Mouse (Mus musculus) stomach, embryonic 15.5 days (tissue): ENCODE measurements around the gene Cand2. TPM values are rescaled to one million over a fixed set of nuclear protein-coding genes. Genes with fewer than 3 reads are reported as not detected.
"Not testable (repeated sequence)": the region's sequence is repeated elsewhere in the genome, so short reads cannot be mapped to it uniquely, and the experiment has no call there.

ENCODE experiments used
- ATAC-seq: fragments of 200-750 bp; cut with Nextera tagmentation; 2 replicates; pipeline ENCODE4 v1.8.0; 2017; ENCODE audit warnings: low read depth, moderate number of reproducible peaks, moderate TSS enrichment; ENCODE audit not compliant: insufficient read depth, low FRiP score
- H3K27ac ChIP-seq: fragments of 300-500 bp; sonication (generic); 2 replicates; pipeline ENCODE4 v1.5.1; 2015; ENCODE audit warnings: mild to moderate bottlenecking, inconsistent platforms
- H3K27me3 ChIP-seq: fragments of 300-500 bp; sonication (generic); replicated peaks from 2 replicates; pipeline ENCODE4 v1.6.1; 2015; ENCODE audit warnings: inconsistent platforms
- H3K36me3 ChIP-seq: fragments of 300-500 bp; sonication (generic); 2 replicates; pipeline ENCODE4 v1.6.1; 2015; ENCODE audit warnings: inconsistent platforms
- H3K4me1 ChIP-seq: fragments of 300-500 bp; sonication (generic); 2 replicates; pipeline ENCODE4 v1.6.1; 2015; ENCODE audit warnings: inconsistent platforms
- H3K4me2 ChIP-seq: fragments of 300-500 bp; sonication (generic); 2 replicates; pipeline ENCODE4 v1.6.1; 2015; ENCODE audit warnings: mild to moderate bottlenecking, inconsistent platforms
- H3K4me3 ChIP-seq: fragments of 300-500 bp; sonication (generic); replicated peaks from 2 replicates; pipeline ENCODE4 v1.5.1; 2015; ENCODE audit warnings: inconsistent platforms
- H3K9ac ChIP-seq: fragments of 300-500 bp; sonication (generic); 2 replicates; pipeline ENCODE4 v1.6.1; 2015; ENCODE audit warnings: inconsistent platforms
- H3K9me3 ChIP-seq: fragments of 300-500 bp; sonication (generic); 2 replicates; pipeline ENCODE4 v1.6.1; 2016; ENCODE audit warnings: inconsistent platforms
- WGBS: fragments of 180-500 bp; shearing (Covaris S2); methylation state at CpG from one replicate; pipeline ENCODE4 v1.1.7; 2015; 5-methylcytosine and 5-hydroxymethylcytosine counted together
- polyA plus RNA-seq: library from polyadenylated mRNA; unstranded; fragments of >200 nt; fragmentation: Nextera tagmentation; extraction: Ambion mirVana; gene quantifications from 2 replicates; pipeline ENCODE4 v1.2.1, GENCODE M21; 2015

The Cand2 gene
- polyA plus RNA-seq, 1 experiment from 2014 or later = 19.9 TPM

DNA sequence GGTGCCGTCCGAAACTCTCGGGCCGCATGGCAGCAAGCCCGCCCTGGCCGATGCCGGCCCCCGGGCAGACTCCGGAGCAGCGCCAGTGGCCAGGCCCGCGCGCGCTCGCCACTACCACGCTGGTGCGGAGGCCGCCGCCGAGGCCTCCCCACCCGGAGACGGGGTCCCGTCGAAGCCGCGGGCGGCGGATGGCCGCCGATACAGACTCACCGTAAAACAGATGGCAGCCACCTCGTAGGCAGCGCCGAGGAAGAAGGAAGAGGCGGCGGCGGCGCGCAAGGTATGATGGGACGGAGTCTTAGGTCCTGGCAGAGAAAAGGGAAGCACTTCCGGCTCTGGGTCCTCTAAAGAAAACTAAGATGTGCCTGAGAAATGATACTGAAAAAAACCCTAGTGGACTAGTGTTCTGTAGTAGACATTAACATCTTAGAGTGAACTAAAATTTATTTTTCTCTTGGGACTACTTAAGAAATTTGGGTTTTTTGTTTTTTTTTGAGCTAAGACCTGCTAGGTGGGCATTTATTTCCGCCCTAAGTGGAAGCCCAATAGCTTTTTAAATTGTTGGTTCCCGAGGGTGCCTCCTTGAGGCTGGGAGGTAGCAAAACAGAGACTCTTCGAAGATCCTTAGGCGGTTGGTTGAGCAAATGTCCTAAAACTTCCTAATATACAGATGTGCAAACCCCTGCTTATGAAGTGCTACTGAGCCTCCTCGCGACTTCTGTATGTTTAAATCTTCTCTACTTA, 34.3 kb downstream of the Cand2 start, which contains the start of gene Rpl32:
TSS of gene Rpl32 (minus strand) at position 260 of the 744 bp plus-strand sequence.
- Histone ChIP-seq H3K27me3 (no peaks in the 10 kb centered on the region), H3K4me1 (peaks cover 18% of the 10 kb centered on the region), H3K36me3 (peaks cover 28% of the 10 kb centered on the region), H3K9ac (peak within 1 kb of the TSS; percentile 92), H3K9me3 (no peaks in the 10 kb centered on the region), H3K4me2 (peak within 1 kb of the TSS; percentile 85), H3K4me3 (peak within 1 kb of the TSS; percentile 98), H3K27ac (peak within 1 kb of the TSS; percentile 96)
- peak; percentile 83; the same call in 1 of the 2 replicates for ATAC-seq
- WGBS = under 1% methylated on average over 47 of the region's 47 CpGs

DNA sequence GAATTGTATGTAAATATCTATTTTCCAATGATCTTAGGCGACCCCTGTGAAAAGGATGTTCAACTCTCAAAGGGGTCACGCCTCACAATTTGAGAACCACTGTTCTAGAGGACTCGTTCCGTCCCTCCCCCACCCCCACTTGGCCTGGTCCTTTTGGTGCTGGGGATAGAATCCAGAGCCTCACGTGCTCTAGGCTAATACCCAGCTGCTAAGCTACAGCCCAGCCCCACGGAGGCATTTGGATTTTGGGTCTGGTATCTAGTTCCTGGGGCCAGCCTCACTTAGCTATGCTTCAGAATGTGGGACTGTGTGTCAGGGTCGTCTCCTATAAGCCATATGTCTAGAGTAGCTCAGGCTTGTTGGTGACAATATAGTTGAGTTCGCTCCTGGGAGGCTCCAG, 37.3 kb downstream of the Cand2 start:
- ATAC-seq = no peak
- Histone ChIP-seq H3K9ac (no peak overlapping the region), H3K9me3 (no peaks in the 10 kb centered on the region), H3K36me3 (peaks cover 8% of the 10 kb centered on the region; the same call in 1 of the 2 replicates), H3K4me3 (no peak overlapping the region), H3K4me2 (no peak overlapping the region), H3K4me1 (peaks cover 8% of the 10 kb centered on the region), H3K27ac (no peak overlapping the region), H3K27me3 (no peaks in the 10 kb centered on the region)
- 66% methylated on average over 8 of the region's 8 CpGs for WGBS

DNA sequence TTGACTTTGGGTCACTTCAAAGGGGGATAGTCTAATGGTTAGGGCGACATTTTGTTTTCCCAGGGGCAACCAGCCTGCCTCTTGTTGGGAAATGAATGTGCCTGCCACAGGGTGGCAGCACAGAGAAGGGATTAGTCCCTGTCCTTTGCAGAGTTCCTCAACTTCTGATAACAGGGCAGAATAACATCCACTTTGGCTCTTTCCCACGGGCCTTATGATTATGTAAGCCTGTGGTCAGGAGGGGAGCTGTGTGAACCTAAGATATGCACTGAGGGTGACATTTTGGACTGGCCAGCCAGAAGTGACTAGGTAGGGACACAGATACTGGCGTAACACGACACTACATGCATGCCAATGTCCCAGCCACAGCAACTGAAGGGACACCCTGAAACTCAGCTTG, 39.8 kb downstream of the Cand2 start:
- no peak overlapping the region for H3K4me3 ChIP-seq
- no peaks in the 10 kb centered on the region for H3K4me1 ChIP-seq
- 29% methylated on average over 4 of the region's 4 CpGs for WGBS
- no peaks in the 10 kb centered on the region for H3K36me3 ChIP-seq
- H3K9me3 ChIP-seq = no peaks in the 10 kb centered on the region
- H3K9ac ChIP-seq = no peak overlapping the region
- no peaks in the 10 kb centered on the region for H3K27me3 ChIP-seq
- no peak overlapping the region for H3K27ac ChIP-seq
- no peak for ATAC-seq
- H3K4me2 ChIP-seq = no peak overlapping the region

DNA sequence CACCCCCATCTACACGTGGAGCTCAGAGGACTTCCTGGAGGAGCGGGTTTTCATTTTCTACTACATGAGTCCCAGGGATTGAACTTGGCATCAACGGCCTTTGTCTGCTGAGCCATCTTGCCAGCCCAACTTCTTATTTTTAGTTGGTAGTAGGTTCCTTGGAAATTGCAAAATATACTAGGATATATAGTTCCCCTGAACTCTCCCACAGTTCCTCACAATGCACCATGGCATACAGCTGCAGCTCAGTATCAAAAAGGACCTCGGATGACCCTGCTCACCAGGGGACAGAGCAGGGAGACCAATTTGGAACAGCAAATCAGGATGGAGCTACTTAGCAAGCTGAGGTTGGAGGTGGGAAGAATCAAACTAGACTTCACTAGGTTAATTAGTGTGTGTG, 40.7 kb downstream of the Cand2 start:
- no peak overlapping the region for H3K9ac ChIP-seq
- no peaks in the 10 kb centered on the region for H3K27me3 ChIP-seq
- H3K4me2 ChIP-seq = no peak overlapping the region
- no peaks in the 10 kb centered on the region for H3K36me3 ChIP-seq
- H3K4me1 ChIP-seq = no peaks in the 10 kb centered on the region
- 78% methylated on average over 4 of the region's 4 CpGs for WGBS
- no peak overlapping the region for H3K4me3 ChIP-seq
- ATAC-seq = no peak
- H3K9me3 ChIP-seq = no peaks in the 10 kb centered on the region
- no peak overlapping the region for H3K27ac ChIP-seq

DNA sequence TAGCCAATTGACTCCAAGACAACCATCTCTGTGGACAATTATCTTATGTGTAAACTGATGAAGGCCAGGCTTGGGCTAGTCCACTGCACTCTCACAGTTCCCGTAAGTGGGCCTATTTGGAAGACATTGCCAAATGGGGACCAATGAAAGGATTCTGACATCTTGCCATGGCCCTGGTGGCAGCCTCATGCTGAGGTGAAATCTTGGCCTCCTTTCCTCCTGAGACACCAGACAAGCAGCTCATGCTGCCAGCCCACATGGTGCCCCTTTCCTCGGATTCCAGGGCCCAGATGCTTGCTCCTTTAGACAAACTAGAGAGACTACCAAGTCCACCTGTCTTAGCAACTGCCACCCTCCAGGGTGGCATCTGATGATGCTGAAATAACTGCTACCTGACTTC, 43.8 kb downstream of the Cand2 start:
- H3K9me3 ChIP-seq = no peaks in the 10 kb centered on the region
- no peaks in the 10 kb centered on the region for H3K4me1 ChIP-seq
- H3K4me3 ChIP-seq = no peak overlapping the region
- ATAC-seq = no peak
- H3K9ac ChIP-seq = no peak overlapping the region
- H3K27ac ChIP-seq = no peak overlapping the region
- H3K36me3 ChIP-seq = no peaks in the 10 kb centered on the region
- no peaks in the 10 kb centered on the region for H3K27me3 ChIP-seq
- WGBS = 73% methylated on average over 2 of the region's 2 CpGs
- no peak overlapping the region for H3K4me2 ChIP-seq

DNA sequence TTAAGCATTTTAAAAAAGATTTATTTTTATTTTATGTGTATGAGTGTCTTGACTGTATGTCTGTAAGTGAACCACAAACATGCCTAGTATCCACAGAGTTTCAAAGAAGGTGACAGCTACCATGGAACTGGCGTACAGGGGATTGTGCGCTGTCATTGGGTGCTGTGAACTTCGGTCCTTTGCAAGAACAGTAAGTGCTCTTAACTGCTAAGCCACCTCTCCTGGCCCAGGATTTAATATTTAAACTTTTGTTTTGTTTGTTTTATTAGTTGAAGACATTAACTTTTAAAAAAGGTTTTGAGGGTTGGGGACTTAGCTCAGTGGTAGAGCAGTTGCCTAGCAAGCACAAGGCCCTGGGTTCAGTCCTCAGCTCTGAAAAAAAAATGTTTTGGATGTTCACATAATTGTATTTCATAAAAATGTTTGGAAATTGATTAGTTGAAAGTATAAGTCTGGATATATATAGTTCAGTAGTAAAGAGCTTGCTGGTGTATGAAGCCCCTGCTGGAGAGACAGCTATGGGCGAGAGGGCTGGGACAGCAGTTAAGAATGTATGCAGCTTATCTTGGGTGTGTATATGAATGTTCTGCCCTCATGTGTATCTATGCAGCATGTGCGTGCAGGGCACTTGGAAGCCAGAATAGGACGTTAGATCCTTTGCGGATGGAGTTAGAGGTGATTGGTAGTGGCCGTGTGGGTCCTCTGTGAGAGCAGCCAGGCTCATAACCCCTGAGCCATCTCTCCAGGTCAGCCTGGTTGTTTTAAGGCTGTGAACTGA, 47.1 kb downstream of the Cand2 start:
- WGBS = 81% methylated on average over 8 of the region's 8 CpGs
- H3K27ac ChIP-seq = no peak overlapping the region
- H3K36me3 ChIP-seq = no peaks in the 10 kb centered on the region
- no peaks in the 10 kb centered on the region for H3K9me3 ChIP-seq
- no peak for ATAC-seq
- no peaks in the 10 kb centered on the region for H3K27me3 ChIP-seq
- H3K9ac ChIP-seq = no peak overlapping the region
- no peak overlapping the region for H3K4me2 ChIP-seq
- H3K4me1 ChIP-seq = no peaks in the 10 kb centered on the region
- H3K4me3 ChIP-seq = no peak overlapping the region

DNA sequence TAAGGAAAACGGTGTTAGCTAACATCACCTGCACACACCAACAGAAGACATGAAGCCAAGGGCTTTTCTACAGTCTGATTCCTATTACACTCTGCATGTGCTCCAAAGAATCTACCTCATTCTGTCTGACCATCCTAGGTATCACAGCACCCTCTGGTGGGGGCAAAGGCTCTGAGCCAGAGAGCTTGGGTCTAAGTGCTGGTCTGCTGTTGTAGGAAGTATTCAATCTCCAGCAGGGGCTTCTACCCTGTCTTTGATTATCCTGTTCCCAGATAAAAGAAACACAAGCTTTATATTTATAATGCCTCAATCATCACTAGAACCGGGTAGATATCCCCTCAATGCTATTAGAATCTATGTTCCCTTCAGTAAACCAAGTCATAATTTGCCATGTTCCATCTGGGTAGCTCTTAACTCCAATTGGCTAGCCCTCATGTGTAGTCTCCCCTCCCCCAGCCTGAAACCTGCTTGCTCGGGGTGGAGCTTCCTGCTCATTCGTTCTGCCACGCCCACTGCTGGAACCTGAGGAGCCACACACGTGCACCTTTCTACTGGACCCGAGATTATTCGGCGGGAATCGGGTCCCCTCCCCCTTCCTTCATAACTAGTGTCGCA, 49.6 kb downstream of the Cand2 start:
- H3K27me3 ChIP-seq, H3K36me3 ChIP-seq, H3K4me1 ChIP-seq, H3K9me3 ChIP-seq, H3K9ac ChIP-seq: not testable (repeated sequence)
- WGBS = 4% methylated on average over 5 of the region's 11 CpGs
- Histone ChIP-seq H3K4me2 (peak overlapping the region; percentile 40), H3K4me3 (0 out of 2 replicates have a peak overlapping the region, but pooled peaks have one; percentile 8), H3K27ac (peak overlapping the region; percentile 33; the same call in 1 of the 2 replicates)
- ATAC-seq = peak; percentile 96

DNA sequence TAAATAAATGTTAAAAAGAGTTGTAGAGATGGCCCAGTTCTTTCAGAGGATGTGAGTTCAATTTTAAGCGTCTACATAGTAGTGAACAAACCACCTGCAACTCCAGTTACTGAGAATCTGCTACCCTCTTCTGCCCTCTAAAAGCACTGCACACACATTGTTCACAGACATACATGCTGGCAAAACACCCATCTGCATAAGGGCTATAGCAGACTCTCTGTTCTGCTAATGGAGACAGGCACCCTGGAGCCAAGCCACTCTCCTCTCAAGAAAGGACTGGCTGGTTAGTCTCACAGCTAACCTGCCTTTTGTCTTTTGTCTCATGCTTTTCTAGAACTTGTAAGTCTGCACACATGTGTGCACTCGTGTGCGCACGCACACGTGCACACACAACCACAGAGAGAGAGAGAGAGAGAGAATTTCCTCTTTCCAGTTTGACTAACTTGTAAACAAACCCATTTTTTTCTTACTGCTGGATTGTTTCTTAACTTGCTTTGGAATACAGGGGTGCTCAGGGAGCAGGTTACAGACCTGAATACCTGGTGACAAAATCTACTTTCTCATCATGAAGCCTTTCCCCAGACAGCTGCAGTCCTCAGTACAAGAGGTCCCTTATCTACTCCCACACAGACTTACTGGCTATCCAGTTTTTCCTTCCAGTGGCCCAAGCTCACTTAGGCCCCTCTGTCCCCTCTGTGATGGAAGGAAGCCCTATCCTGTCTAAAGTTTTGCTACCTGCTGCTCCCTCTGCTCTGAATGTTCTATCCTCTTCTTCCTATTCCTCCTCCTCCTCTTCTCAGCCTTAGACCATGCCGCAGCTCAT, 56.7 kb downstream of the Cand2 start:
- H3K27me3 ChIP-seq = no peaks in the 10 kb centered on the region
- no peak for ATAC-seq
- no peak overlapping the region for H3K4me2 ChIP-seq
- H3K27ac ChIP-seq = no peak overlapping the region
- WGBS = 75% methylated on average over 6 of the region's 6 CpGs
- no peak overlapping the region for H3K9ac ChIP-seq
- no peaks in the 10 kb centered on the region for H3K36me3 ChIP-seq
- H3K9me3 ChIP-seq = no peaks in the 10 kb centered on the region
- H3K4me3 ChIP-seq = no peak overlapping the region
- H3K4me1 ChIP-seq = no peaks in the 10 kb centered on the region

DNA sequence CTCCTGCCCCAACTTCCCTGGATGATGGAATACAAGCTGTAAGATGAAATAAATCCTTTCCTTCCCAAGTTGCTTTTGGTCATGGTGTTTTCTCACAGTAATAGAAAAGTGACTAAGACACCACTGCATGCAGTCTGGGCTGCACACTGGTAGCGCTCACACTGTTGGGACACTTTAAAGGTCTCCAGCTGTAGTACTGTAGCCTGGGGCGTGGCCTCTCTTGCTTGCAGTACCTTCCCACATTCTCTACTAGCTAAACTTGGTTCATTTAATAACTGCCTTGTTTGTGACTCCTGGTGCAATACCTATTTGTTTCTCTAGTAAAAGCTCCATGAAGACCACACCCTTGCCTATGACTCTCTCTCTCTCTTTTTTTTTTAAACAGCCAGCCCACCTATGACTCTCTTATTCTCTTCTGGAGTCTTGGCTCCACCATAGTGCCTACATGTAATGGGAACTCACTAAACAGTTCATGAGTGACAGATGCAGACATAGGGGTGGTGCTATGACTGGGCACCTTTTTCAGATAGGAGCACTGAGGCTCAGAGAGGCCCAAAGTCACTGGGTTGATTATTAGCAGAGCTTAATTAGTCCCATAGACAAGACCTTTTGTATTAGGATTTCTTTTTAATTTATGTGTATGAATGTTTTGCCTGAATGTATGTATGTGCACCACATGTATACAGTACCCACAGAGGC, 58.0 kb downstream of the Cand2 start:
- WGBS = 91% methylated on average over 2 of the region's 2 CpGs
- Histone ChIP-seq H3K4me1 (no peaks in the 10 kb centered on the region), H3K4me3 (no peak overlapping the region), H3K9ac (no peak overlapping the region), H3K4me2 (no peak overlapping the region), H3K27ac (no peak overlapping the region), H3K27me3 (no peaks in the 10 kb centered on the region), H3K9me3 (no peaks in the 10 kb centered on the region), H3K36me3 (no peaks in the 10 kb centered on the region)
- ATAC-seq = no peak

DNA sequence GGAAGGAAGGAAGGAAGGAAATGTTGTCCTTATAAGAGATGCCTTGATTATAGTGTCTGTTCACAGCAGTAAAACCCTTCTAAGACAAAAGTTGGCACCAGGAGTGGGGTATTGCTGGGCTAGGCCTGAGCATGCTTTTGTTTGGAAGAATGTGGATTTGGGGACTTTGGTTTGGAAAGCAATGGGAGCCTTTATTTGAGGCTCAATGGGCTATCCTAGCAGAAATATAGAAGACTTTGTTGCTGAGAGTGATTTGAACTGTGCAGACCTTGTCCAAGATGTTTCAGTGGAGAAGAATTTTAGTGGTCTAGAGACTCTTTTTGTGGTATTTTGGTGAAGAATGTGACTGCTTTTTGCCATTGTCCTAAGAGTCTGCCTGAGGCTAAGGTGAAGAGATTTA, 59.5 kb downstream of the Cand2 start:
- ATAC-seq = no peak
- no peak overlapping the region for H3K27ac ChIP-seq
- H3K9ac ChIP-seq = no peak overlapping the region
- no peaks in the 10 kb centered on the region for H3K27me3 ChIP-seq
- no peaks in the 10 kb centered on the region for H3K36me3 ChIP-seq
- H3K9me3 ChIP-seq = no peaks in the 10 kb centered on the region
- H3K4me1 ChIP-seq = peaks cover 5% of the 10 kb centered on the region; the same call in 1 of the 2 replicates
- H3K4me3 ChIP-seq = no peak overlapping the region
- H3K4me2 ChIP-seq = no peak overlapping the region

DNA sequence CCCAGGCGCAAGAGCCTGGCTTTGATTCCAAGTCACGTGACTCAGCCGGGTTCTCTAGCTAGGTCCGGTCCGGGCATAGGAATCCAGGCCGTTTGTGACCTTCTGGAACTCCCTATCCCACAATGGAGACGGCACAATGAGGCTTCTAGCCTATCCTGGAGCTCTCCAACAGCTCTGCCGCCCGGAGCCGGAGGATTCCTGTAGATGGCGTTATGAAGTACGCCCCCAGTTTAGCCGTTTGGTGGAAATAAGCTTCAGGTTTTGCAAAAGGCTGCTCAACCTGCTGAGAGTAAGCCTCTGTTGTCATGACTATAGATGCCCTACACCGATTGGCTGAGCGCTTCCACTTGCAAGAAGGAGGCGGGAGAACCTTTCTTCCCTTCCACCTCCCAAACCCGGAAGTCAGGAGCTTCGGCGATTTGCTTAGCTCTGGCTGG, 63.8 kb downstream of the Cand2 start, which contains the start of gene Efcab12:
TSS of gene Efcab12 (minus strand) at position 252 of the 437 bp plus-strand sequence.
- no peaks in the 10 kb centered on the region for H3K9me3 ChIP-seq
- 0 out of 2 replicates have a peak, but pooled peaks cover 5% of the 10 kb centered on the region for H3K36me3 ChIP-seq
- peaks cover 5% of the 10 kb centered on the region; the same call in 1 of the 2 replicates for H3K4me1 ChIP-seq
- 1% methylated on average over 19 of the region's 19 CpGs for WGBS
- peak within 1 kb of the TSS; percentile 35 for H3K4me3 ChIP-seq
- H3K9ac ChIP-seq = no peak within 1 kb of the TSS
- peak; percentile 89 for ATAC-seq
- H3K27ac ChIP-seq = peak within 1 kb of the TSS; percentile 55
- peak within 1 kb of the TSS; percentile 70 for H3K4me2 ChIP-seq
- no peaks in the 10 kb centered on the region for H3K27me3 ChIP-seq
